Mouse (Mus musculus) testis, adult 2 months (tissue): ENCODE results near the gene Bpi.

Source experiments
- CTCF ChIP-seq: fragments of 200-500 bp; IDR thresholded peaks from 2 replicates; pipeline ENCODE4 v1.5.1; 2012; ENCODE audit warnings: low read depth, mild to moderate bottlenecking, inconsistent platforms, low read length, moderate library complexity; ENCODE audit not compliant: control insufficient read depth, insufficient read depth, insufficient replicate concordance
- POLR2A ChIP-seq: fragments of 200-500 bp; IDR thresholded peaks from 2 replicates; pipeline ENCODE4 v1.6.1; 2012; ENCODE audit warnings: low read depth, mild to moderate bottlenecking, inconsistent platforms, low read length, moderate library complexity; ENCODE audit not compliant: control insufficient read depth

DNA sequence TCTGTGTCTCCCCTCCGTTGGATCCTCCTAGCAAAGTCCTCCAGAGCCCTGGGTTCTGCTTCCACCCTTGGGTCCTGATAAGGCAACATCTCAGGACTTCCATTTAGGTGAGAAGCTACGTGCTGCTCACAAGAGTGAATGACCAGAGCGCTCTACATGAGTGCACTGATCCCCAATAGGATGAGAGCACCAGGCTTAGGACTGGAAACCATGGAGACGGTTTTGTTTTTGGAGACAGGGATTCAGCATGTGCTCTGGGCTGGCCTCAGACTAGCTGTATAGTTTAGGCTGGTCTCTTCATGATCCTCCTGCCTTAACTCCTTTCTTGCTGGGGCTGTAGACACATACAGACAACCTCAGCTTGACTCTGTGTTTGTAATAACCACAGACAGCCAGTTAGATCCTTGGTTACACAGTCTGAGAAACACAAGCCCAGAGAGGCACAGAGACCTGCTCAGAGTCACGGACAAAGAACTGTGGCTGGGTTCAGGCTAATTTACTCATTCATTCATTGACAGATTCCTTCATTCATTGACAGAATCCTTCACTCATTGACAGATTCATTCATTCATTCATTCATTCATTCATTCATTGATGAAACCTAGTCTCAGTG is 16.7 kb upstream of the Bpi start:
- TF ChIP-seq CTCF = no peak
- TF ChIP-seq POLR2A = no peak
